17 mouse cellular contexts compared by ENCODE assay signal in genomic region chr8:64823905-64824304, GRCm38 (mm10). TPM values are rescaled to one million over a fixed set of nuclear protein-coding genes. Genes with fewer than 3 reads are reported as not detected.
A peak's percentile ranks its signal among the peaks of the same experiment; 100 is the strongest.
DNase-seq lines count a peak whose midpoint lies in the region; ATAC-seq lines count a peak whose summit lies in the region.
"Had no signal": no experiment of that assay in that cellular context is flagged by ENCODE, and none has a peak within 500 bp of the region (broad histone marks: within the 10 kb centered on the region; RNA-seq: fewer than 3 reads in every experiment).

No protein-coding gene starts in this region.

- WGBS in forebrain, embryonic 16.5 days, result 72% methylated on average over 11 of the region's 11 CpGs
- whole genome bisulfite sequencing in forebrain, embryonic 13.5 days, result 83% methylated on average over 11 of the region's 11 CpGs
- WGBS in midbrain, embryonic 16.5 days, result 74% methylated on average over 11 of the region's 11 CpGs
- WGBS in midbrain, embryonic 15.5 days, result 77% methylated on average over 11 of the region's 11 CpGs

- no peaks in the 10 kb centered on the region for H3K9me3 ChIP-seq in forebrain, embryonic 16.5 days (ENCODE audit: control insufficient read depth, low read length)
- no peaks in the 10 kb centered on the region for H3K9me3 ChIP-seq in forebrain, embryonic 13.5 days (replicated peaks)
- no peaks in the 10 kb centered on the region for H3K9me3 ChIP-seq in midbrain, embryonic 16.5 days (replicated peaks; ENCODE audit: control insufficient read depth, low read length, poor library complexity, severe bottlenecking)
- H3K9me3 ChIP-seq in midbrain, embryonic 15.5 days, result no peaks in the 10 kb centered on the region
- H3K9me3 ChIP-seq: embryonic facial prominence, embryonic 15.5 days; limb, embryonic 12.5 days; liver, embryonic 13.5 days had no signal

- ATAC-seq in forebrain, embryonic 16.5 days, result peak; percentile 26; the same call in 1 of the 2 replicates
- no peak for ATAC-seq in forebrain, embryonic 13.5 days
- ATAC-seq in midbrain, embryonic 16.5 days, result 0 out of 2 replicates have a peak, but pooled peaks have one; percentile 41
- ATAC-seq in midbrain, embryonic 15.5 days (replicated peaks), result no peak
- ATAC-seq in inflammation-experienced regulatory T-cells, adult 6 months, result no peak
- no peak for ATAC-seq in erythroblast, adult 5-6 weeks (replicated peaks; ENCODE audit: low FRiP score, poor library complexity, severe bottlenecking)

- no peak overlapping the region for H3K9ac ChIP-seq in forebrain, embryonic 16.5 days (replicated peaks; ENCODE audit: low read depth, low read length)
- H3K9ac ChIP-seq in forebrain, embryonic 13.5 days, result no peak overlapping the region
- H3K9ac ChIP-seq in midbrain, embryonic 16.5 days (ENCODE audit: low read depth, low read length), result no peak overlapping the region
- no peak overlapping the region for H3K9ac ChIP-seq in midbrain, embryonic 15.5 days
- H3K9ac ChIP-seq: embryonic facial prominence, embryonic 15.5 days; limb, embryonic 12.5 days; liver, embryonic 13.5 days had no signal

- peak; percentile 58 to 68 for DNase-seq in cerebellum, postnatal 25 days
- peak; percentile 39 for DNase-seq in right cerebral cortex, postnatal 14 days
- DNase-seq: gastrocnemius, adult 2 months; heart, adult 18-20 months; kidney, postnatal 4 days; liver, embryonic 13.5 days; midbrain, embryonic 14.5 days; thymus, adult 18-20 months had no signal

- no peak overlapping the region for H3K27ac ChIP-seq in forebrain, embryonic 16.5 days (ENCODE audit: low read length)
- no peak overlapping the region for H3K27ac ChIP-seq in forebrain, embryonic 13.5 days
- no peak overlapping the region for H3K27ac ChIP-seq in midbrain, embryonic 16.5 days (ENCODE audit: low read length)
- no peak overlapping the region for H3K27ac ChIP-seq in midbrain, embryonic 15.5 days
- H3K27ac ChIP-seq: embryonic facial prominence, embryonic 15.5 days; gastrocnemius, adult 2 months; limb, embryonic 12.5 days; liver, embryonic 13.5 days had no signal

- H3K4me2 ChIP-seq in forebrain, embryonic 16.5 days (ENCODE audit: low read length), result no peak overlapping the region
- H3K4me2 ChIP-seq in forebrain, embryonic 13.5 days, result no peak overlapping the region
- H3K4me2 ChIP-seq in midbrain, embryonic 16.5 days (ENCODE audit: low read length), result no peak overlapping the region
- H3K4me2 ChIP-seq in midbrain, embryonic 15.5 days, result no peak overlapping the region
- H3K4me2 ChIP-seq: embryonic facial prominence, embryonic 15.5 days; limb, embryonic 12.5 days; liver, embryonic 13.5 days had no signal

- H3K4me1 ChIP-seq in forebrain, embryonic 16.5 days (replicated peaks; ENCODE audit: control insufficient read depth, insufficient read depth, low read length), result no peaks in the 10 kb centered on the region
- H3K4me1 ChIP-seq in forebrain, embryonic 13.5 days, result peaks cover 10% of the 10 kb centered on the region; the same call in 1 of the 2 replicates
- H3K4me1 ChIP-seq in midbrain, embryonic 16.5 days (ENCODE audit: control insufficient read depth, insufficient read depth, low read length), result peaks cover 5% of the 10 kb centered on the region; the same call in 1 of the 2 replicates
- H3K4me1 ChIP-seq in midbrain, embryonic 15.5 days, result no peaks in the 10 kb centered on the region
- H3K4me1 ChIP-seq: embryonic facial prominence, embryonic 15.5 days had no signal

- no peak overlapping the region for H3K4me3 ChIP-seq in forebrain, embryonic 16.5 days (replicated peaks; ENCODE audit: low read length)
- H3K4me3 ChIP-seq in forebrain, embryonic 13.5 days, result no peak overlapping the region
- H3K4me3 ChIP-seq in midbrain, embryonic 16.5 days (ENCODE audit: low read depth, low read length), result no peak overlapping the region
- no peak overlapping the region for H3K4me3 ChIP-seq in midbrain, embryonic 15.5 days
- H3K4me3 ChIP-seq: embryonic facial prominence, embryonic 15.5 days; gastrocnemius, adult 2 months; limb, embryonic 12.5 days; liver, embryonic 13.5 days had no signal

- H3K36me3 ChIP-seq in forebrain, embryonic 16.5 days (ENCODE audit: control insufficient read depth, insufficient read depth), result no peaks in the 10 kb centered on the region
- peaks cover 24% of the 10 kb centered on the region for H3K36me3 ChIP-seq in forebrain, embryonic 13.5 days (ENCODE audit: poor library complexity, severe bottlenecking)
- H3K36me3 ChIP-seq in midbrain, embryonic 16.5 days (ENCODE audit: control insufficient read depth, insufficient read depth, low read length), result 0 out of 2 replicates have a peak, but pooled peaks cover 2% of the 10 kb centered on the region
- no peaks in the 10 kb centered on the region for H3K36me3 ChIP-seq in midbrain, embryonic 15.5 days (replicated peaks)
- H3K36me3 ChIP-seq: embryonic facial prominence, embryonic 15.5 days had no signal

- H3K27me3 ChIP-seq in forebrain, embryonic 16.5 days (replicated peaks; ENCODE audit: control insufficient read depth, insufficient read depth, low read length), result no peaks in the 10 kb centered on the region
- H3K27me3 ChIP-seq in forebrain, embryonic 13.5 days, result no peaks in the 10 kb centered on the region
- H3K27me3 ChIP-seq in midbrain, embryonic 16.5 days (ENCODE audit: control insufficient read depth, insufficient read depth, low read depth, low read length), result no peaks in the 10 kb centered on the region
- no peaks in the 10 kb centered on the region for H3K27me3 ChIP-seq in midbrain, embryonic 15.5 days (replicated peaks)
- H3K27me3 ChIP-seq: CH12.LX; embryonic facial prominence, embryonic 15.5 days; limb, embryonic 12.5 days; liver, embryonic 13.5 days had no signal

RNA-seq across cellular contexts. Expression of gene Klhl2, which starts 25.9 kb away (rescaled TPM):
- 30.1 and 32.9 TPM in 2 replicates for polyA plus RNA-seq in forebrain, embryonic 16.5 days (2015; fragmentation: Nextera tagmentation; extraction: Ambion mirVana)
- 12.5 and 13.9 TPM in 2 replicates for polyA plus RNA-seq in forebrain, embryonic 13.5 days (2015; fragmentation: Nextera tagmentation; extraction: Ambion mirVana)
- 25.3 and 30.9 TPM in 2 replicates for polyA plus RNA-seq in midbrain, embryonic 16.5 days (2015; fragmentation: Nextera tagmentation; extraction: Ambion mirVana)
- 43.4 and 43.8 TPM in 2 replicates for polyA plus RNA-seq in midbrain, embryonic 15.5 days (2015; fragmentation: Nextera tagmentation; extraction: Ambion mirVana)
- 1 to 10 TPM; 4.5 to 7.6 (median 6.8) TPM for polyA plus RNA-seq in inflammation-experienced regulatory T-cells, adult 6 months (2017; shearing (Covaris generic))
- total RNA-seq in erythroblast, adult 5-6 weeks (2015; ENCODE audit: low replicate concordance), result 4.8 and 5.0 TPM in 2 replicates
- total RNA-seq in erythroblast, adult 5-6 weeks (2017; ENCODE audit: low replicate concordance), result 3.1 and 3.6 TPM in 2 replicates

Comparison
In these comparisons a context has a peak if more than half of its experiments do, and no peak if none do; other contexts are left out.
1. ATAC-seq: peak in forebrain, embryonic 16.5 days (single experiment) and midbrain, embryonic 16.5 days (single experiment); none in forebrain, embryonic 13.5 days (single experiment), midbrain, embryonic 15.5 days (single experiment), inflammation-experienced regulatory T-cells, adult 6 months (single experiment) and erythroblast, adult 5-6 weeks (single experiment).